Mouse (Mus musculus): ENCODE data around the gene Ctnna2. TPM values are rescaled to one million over a fixed set of nuclear protein-coding genes. Genes with fewer than 3 reads are reported as not detected.

Ctnna2 gene
- total RNA-seq (2021) = 1 to 10 TPM; 1.6 to 1.7 TPM
- long read RNA-seq, experiment 1 = 0 reads
- long read RNA-seq, experiment 2, partial matches to known transcripts = 0 of 1 reads
- long read RNA-seq, experiment 2, other reads (novel, unspliced or antisense) = 1 of 1 reads

GRCm38 (mm10) chr6:77979241-77979961 is at the start of gene Ctnna2:
Gene Ctnna2, minus strand, starts transcription at chr6:77979699.
- peak; percentile 69 to 73 for DNase-seq

- peak in 1 of 2 experiments; percentile 16 for DNase-seq
These were observed 896 bp upstream of the Ctnna2 start for GRCm38 (mm10) chr6:77980137-77981052.

GRCm38 (mm10) chr6:77978476-77979240 is 841 bp downstream of the Ctnna2 start:
- DNase-seq = no peak

DNA sequence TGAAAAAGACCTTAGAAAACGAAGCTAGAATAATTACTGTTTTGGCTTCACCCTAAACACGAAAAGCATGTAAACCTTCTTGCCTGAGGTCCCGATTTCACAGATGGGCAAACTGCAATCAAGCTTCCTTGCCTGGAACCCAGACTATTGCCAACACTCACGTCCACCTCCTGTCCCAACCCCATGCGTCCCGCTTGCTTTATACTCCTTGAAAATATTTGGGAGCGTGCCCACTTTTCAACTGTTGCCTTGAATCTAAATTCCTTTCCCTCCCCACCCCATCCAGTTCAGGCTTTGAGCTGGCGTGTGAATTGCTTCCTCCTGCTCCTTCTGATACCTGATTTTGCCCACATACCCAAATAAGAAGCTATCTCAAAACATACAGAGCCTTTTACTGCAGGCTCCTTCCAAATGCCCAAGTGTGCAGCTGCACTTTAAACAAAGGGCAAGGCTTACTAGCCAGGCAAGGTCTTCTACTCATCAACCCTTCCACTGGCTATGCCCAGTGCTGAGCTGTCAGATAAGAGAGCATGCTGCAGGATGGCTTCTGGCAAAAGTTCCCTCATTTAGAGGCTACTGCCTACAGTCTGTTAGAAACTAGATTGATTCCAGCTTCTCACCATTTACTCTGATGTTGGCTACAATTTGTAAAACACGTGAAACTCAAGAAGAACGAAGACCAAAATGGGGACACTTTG is 8.8 kb downstream of the Ctnna2 start:
- no peak for DNase-seq

DNA sequence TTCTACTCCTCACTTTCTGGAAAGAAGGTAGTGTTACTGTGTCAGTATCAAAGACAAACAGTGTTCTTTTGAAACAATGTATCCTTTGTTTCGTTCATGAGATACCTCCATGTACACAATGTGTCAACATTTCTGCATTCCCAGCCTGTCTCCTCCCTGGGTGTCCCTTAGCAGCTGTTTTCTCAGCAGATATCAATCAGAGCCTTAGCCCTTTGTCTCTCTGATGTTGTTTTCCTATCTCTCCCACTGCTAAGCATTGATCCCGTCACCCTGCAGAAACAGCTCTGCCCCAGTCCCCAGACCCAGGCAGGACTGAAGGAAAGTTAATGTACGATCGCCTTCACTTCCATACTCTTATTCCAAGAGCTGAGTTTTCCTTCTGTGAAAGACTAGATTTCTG is 9.7 kb downstream of the Ctnna2 start:
- no peak for DNase-seq

DNA sequence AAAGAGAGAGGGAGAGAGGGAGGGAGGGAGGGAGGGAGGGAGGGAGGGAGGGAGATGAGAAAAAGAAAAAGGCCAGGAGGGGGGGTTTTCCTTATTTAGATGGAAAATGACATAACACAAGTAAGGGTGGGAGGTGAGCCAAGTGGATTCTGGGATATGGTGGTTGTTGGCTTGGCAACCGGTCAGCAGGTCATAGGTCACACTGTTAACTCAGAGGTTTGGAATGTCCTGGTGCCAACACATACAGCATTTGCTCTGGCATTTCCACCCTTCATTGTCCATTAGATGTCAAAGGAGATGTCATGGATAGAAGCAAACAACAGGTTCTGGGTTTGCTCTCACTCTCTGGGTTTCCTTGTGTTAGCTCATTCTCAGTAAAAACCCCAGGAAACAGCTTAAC is 17.5 kb downstream of the Ctnna2 start:
- no peak for DNase-seq

- no peak for DNase-seq
These were observed 28.2 kb downstream of the Ctnna2 start for GRCm38 (mm10) chr6:77951276-77951675.

GRCm38 (mm10) chr6:77950690-77951089 is 28.8 kb downstream of the Ctnna2 start:
- no peak for DNase-seq

GRCm38 (mm10) chr6:77929375-77929774 is 50.1 kb downstream of the Ctnna2 start:
- DNase-seq = no peak

DNA sequence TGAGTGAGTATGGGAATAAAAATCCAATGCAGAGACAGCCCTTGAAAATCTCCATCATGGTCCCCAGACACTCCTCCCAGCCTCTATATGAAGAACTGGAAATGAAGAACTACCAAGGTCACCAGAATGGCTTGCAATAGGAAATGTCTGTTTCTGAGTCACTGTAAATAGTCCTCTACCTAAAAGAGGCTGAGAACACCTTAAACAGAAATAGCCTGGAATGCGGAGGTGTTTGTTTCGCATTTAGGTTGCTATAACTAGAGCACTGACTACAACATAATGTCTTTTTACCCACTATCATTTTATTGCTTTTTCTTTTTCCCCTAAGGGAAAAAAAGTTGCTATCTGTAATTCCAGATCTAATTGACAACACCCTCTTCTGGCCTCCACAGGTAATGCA is 106.3 kb downstream of the Ctnna2 start:
- no peak for DNase-seq

GRCm38 (mm10) chr6:77869313-77869712 is 110.2 kb downstream of the Ctnna2 start:
- no peak for DNase-seq

GRCm38 (mm10) chr6:77868119-77868518 is 111.4 kb downstream of the Ctnna2 start:
- no peak for DNase-seq

- DNase-seq = no peak
These were observed 116.1 kb downstream of the Ctnna2 start for GRCm38 (mm10) chr6:77863379-77863778.

- DNase-seq = no peak
These were observed 116.7 kb downstream of the Ctnna2 start for GRCm38 (mm10) chr6:77862781-77863180.

DNA sequence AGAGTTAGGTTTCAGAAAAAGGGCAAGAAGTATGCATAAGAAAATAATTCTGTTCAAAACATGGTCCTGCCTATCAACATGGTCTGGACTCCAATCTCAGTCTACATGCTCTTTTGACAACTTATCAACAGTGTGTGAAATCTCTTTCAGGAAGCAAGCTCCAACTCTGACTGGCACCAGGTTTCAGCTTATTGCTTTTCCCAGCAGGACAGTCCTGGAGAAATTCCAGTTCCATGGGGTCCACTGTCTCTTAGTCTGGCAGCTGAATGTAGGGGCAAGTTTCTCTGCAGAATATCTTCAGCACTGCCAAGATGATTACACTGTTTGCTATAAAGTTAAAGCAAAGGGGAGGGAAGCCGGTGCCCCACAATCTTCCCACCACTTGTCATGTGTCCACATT is 130.1 kb downstream of the Ctnna2 start:
- no peak for DNase-seq

DNA sequence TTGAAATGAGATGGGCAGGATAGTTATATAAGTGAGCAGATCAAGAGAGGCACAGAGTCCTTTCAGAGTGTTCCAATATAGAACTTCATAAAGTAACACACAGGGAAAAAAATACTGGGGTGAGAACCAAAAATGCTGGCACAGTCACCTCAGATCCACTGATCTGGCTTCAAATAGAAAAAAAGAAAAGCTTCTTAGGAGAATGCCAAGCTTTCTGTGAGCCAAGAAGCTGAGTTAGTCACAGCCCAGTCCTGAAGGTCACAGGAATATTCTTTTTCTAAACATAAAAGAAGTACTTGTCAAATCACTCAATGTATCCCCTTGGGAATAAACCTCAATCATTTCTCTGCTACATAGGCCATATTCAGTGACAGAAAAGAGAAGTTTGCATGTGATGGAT is 130.7 kb downstream of the Ctnna2 start:
- peak; percentile 8 to 14 for DNase-seq

DNA sequence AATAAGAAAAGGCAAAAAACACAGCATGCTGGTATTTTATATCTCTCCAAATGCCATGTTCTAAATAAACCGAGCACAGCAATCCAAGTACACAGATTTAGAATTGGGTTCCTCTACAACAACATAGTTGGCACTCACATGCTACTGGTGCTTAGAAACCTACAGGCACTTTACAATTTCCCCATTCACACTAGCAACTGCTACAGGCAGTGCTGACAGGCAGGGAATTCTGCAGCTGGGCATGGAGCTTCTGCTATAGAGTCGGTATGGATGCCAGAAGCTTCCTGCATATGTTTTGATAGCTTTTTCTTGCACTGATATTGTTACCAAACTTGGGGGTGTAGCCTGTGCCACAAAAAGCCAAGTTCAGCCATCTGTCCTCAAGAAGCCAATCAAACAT is 131.8 kb downstream of the Ctnna2 start:
- DNase-seq = no peak

DNA sequence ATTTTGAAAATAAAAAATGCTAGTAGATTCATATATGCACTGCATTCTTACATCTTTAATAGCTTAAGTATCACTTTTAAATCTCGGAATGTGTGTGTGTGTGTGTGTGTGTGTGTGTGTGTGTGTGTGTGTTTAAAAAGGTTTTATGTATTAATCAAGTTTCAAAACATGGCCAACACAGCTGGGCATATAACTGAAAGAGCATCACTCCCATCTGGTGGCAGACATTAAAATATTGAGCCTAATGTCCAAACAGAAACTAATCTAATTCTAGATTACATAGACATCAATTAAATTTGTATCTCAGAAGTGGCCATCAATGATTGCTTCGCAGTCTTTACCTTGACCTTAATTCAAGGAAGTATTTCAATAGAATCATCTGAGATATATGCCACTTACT is 140.4 kb downstream of the Ctnna2 start:
- no peak for DNase-seq

DNA sequence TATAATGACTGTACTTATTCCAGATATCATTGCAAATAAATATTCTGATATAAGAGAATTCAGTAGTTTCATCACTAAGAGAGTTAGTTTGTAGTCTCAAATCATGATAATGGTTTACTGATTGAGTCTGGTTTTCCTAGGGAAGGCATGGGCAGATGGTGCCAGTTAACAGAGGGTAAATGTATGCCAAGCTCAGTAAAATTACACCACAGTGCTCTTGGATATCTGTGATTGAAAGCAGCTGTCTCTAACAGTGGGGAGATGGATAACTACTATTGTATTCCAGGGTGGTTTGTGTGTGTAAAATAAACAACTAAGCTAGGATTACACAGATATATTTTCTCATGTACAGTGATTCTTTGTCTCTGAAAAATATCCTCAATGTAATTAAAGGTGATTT is 140.8 kb downstream of the Ctnna2 start:
- DNase-seq = no peak

- DNase-seq = no peak
These were observed 142.0 kb downstream of the Ctnna2 start for GRCm38 (mm10) chr6:77837543-77837942.

DNA sequence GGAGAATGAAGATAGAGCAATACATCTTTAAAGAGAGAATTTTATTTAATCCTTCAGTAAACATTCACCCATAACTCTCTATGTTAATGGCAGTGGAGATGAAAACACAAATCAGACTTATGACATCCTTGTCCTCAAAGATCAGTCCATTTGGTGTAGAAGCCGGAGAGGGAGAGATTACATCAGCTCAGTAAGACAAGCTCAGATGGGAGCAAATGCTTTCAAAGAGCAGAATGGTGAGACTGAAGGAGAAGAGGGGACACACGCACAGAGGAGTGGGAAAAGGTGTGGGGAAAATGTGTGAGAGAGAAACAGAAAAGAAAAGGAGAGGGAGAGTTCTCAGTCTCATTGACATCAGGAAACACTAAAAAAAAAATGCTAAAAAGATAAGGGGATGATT is 144.8 kb downstream of the Ctnna2 start:
- DNase-seq = no peak

GRCm38 (mm10) chr6:77827526-77827925 is 152.0 kb downstream of the Ctnna2 start:
- DNase-seq = no peak

Data from adrenal gland, postnatal 36 days (tissue).